Mouse (Mus musculus): ENCODE measurements at regions not wholly inside any gene's neighbourhood (a gene's known extent, or its start where the extent isn't known, plus 50 kb on each side); places are given as distances from the start of the nearest gene placed in this dataset.

- no peak for DNase-seq
Observed at GRCm38 (mm10) chr4:64622771-64623170, 501.2 kb upstream of the Pappa start.

- no peak for DNase-seq
Observed at GRCm38 (mm10) chr4:64632189-64632588, 491.8 kb upstream of the Pappa start.

GRCm38 (mm10) chr4:64635256-64635962 lies 488.6 kb upstream of the Pappa start:
- DNase-seq = no peak

- DNase-seq = no peak
Observed at GRCm38 (mm10) chr4:64640056-64640455, 483.9 kb upstream of the Pappa start.

- DNase-seq = no peak
Observed at GRCm38 (mm10) chr4:64640976-64641375, 483.0 kb upstream of the Pappa start.

GRCm38 (mm10) chr4:64645141-64645540 lies 478.8 kb upstream of the Pappa start:
- no peak for DNase-seq

GRCm38 (mm10) chr4:64654157-64654556 lies 469.8 kb upstream of the Pappa start:
- DNase-seq = peak; percentile 38

GRCm38 (mm10) chr4:64655534-64655933 lies 468.4 kb upstream of the Pappa start:
- DNase-seq = no peak

- no peak for DNase-seq
Observed at GRCm38 (mm10) chr4:64663722-64664121, 460.3 kb upstream of the Pappa start.

- DNase-seq = no peak
Observed at GRCm38 (mm10) chr4:64667998-64668397, 456.0 kb upstream of the Pappa start.

- DNase-seq = no peak
Observed at GRCm38 (mm10) chr4:64669722-64670121, 454.3 kb upstream of the Pappa start.

- DNase-seq = no peak
Observed at GRCm38 (mm10) chr4:64676438-64676837, 447.5 kb upstream of the Pappa start.

GRCm38 (mm10) chr4:64676881-64677280 lies 447.1 kb upstream of the Pappa start:
- DNase-seq = no peak

GRCm38 (mm10) chr4:64684654-64685053 lies 439.3 kb upstream of the Pappa start:
- DNase-seq = no peak

- DNase-seq = no peak
Observed at GRCm38 (mm10) chr4:64696134-64696533, 427.8 kb upstream of the Pappa start.

GRCm38 (mm10) chr4:64723296-64723695 lies 400.7 kb upstream of the Pappa start:
- DNase-seq = no peak

- DNase-seq = no peak
Observed at GRCm38 (mm10) chr4:64724851-64725250, 399.1 kb upstream of the Pappa start.

- no peak for DNase-seq
Observed at GRCm38 (mm10) chr4:64755986-64756385, 368.0 kb upstream of the Pappa start.

GRCm38 (mm10) chr4:64768610-64769009 lies 355.4 kb upstream of the Pappa start:
- no peak for DNase-seq

GRCm38 (mm10) chr4:64803886-64804285 lies 320.1 kb upstream of the Pappa start:
- peak; percentile 21 for DNase-seq

GRCm38 (mm10) chr4:64804996-64805395 lies 319.0 kb upstream of the Pappa start:
- DNase-seq = no peak

- DNase-seq = no peak
Observed at GRCm38 (mm10) chr4:64807148-64807547, 316.8 kb upstream of the Pappa start.

- no peak for DNase-seq
Observed at GRCm38 (mm10) chr4:64811974-64812373, 312.0 kb upstream of the Pappa start.

GRCm38 (mm10) chr4:64812812-64813211 lies 311.2 kb upstream of the Pappa start:
- DNase-seq = no peak

GRCm38 (mm10) chr4:64832882-64833281 lies 291.1 kb upstream of the Pappa start:
- DNase-seq = no peak
